Mouse (Mus musculus) midbrain, postnatal 0 days (tissue): ENCODE measurements at regions not wholly inside any gene's neighbourhood (a gene's known extent, or its start where the extent isn't known, plus 50 kb on each side); places are given as distances from the start of the nearest gene placed in this dataset.

Experiments used
- ATAC-seq: fragments of 200-750 bp; cut with Nextera tagmentation; 2 replicates; pipeline ENCODE4 v1.8.0; 2017; ENCODE audit warnings: moderate number of reproducible peaks, mild to moderate bottlenecking, moderate TSS enrichment, moderate library complexity; ENCODE audit not compliant: low FRiP score
- DNase-seq: peaks from one replicate; pipeline ENCODE4 v3.0.0-alpha.2; 2015; ENCODE audit warnings: low spot score
- H3K27ac ChIP-seq: fragments of 300-500 bp; sonication (generic); 2 replicates; pipeline ENCODE4 v1.5.1; 2014; ENCODE audit warnings: low read depth, mild to moderate bottlenecking, low read length, mixed read lengths
- H3K27me3 ChIP-seq: fragments of 300-500 bp; sonication (generic); 2 replicates; pipeline ENCODE4 v1.6.1; 2014; ENCODE audit warnings: low read length, control low read depth, mixed read lengths; ENCODE audit not compliant: insufficient read depth
- H3K36me3 ChIP-seq: fragments of 300-500 bp; sonication (generic); 2 replicates; pipeline ENCODE4 v1.6.1; 2014; ENCODE audit warnings: low read length, control low read depth, mixed read lengths; ENCODE audit not compliant: insufficient read depth
- H3K4me1 ChIP-seq: fragments of 300-500 bp; sonication (generic); 2 replicates; pipeline ENCODE4 v1.6.1; 2014; ENCODE audit warnings: mild to moderate bottlenecking, control low read depth, antibody characterized with exemption, low read length, mixed read lengths; ENCODE audit not compliant: insufficient read depth
- H3K4me2 ChIP-seq: fragments of 300-500 bp; sonication (generic); 2 replicates; pipeline ENCODE4 v1.6.1; 2014; ENCODE audit warnings: low read depth, mild to moderate bottlenecking, low read length, mixed read lengths; ENCODE audit not compliant: poor library complexity, severe bottlenecking
- H3K4me3 ChIP-seq: fragments of 300-500 bp; sonication (generic); 2 replicates; pipeline ENCODE4 v1.5.1; 2014; ENCODE audit warnings: low read depth, mild to moderate bottlenecking, low read length, moderate library complexity
- H3K9ac ChIP-seq: fragments of 300-500 bp; sonication (generic); replicated peaks from 2 replicates; pipeline ENCODE4 v1.6.1; 2014; ENCODE audit warnings: mild to moderate bottlenecking, low read length, moderate library complexity, mixed read lengths; ENCODE audit not compliant: poor library complexity, severe bottlenecking
- H3K9me3 ChIP-seq: fragments of 300-500 bp; sonication (generic); 2 replicates; pipeline ENCODE4 v1.6.1; 2016; ENCODE audit warnings: low read length, control low read depth
- CTCF ChIP-seq: IDR thresholded peaks from 2 replicates; pipeline ENCODE4 v1.5.1; 2016; ENCODE audit warnings: antibody characterized with exemption, mild to moderate bottlenecking
- WGBS: fragments of 180-500 bp; shearing (Covaris S2); extraction: QIAGEN DNeasy Blood & Tissue Kit; methylation state at CpG from one replicate; pipeline ENCODE4 v1.1.7; 2014; 5-methylcytosine and 5-hydroxymethylcytosine counted together

- Histone ChIP-seq H3K27me3 (no peaks in the 10 kb centered on the region), H3K27ac (no peak overlapping the region), H3K9ac (no peak overlapping the region), H3K4me3 (no peak overlapping the region), H3K36me3 (no peaks in the 10 kb centered on the region), H3K9me3 (no peaks in the 10 kb centered on the region), H3K4me1 (no peaks in the 10 kb centered on the region), H3K4me2 (no peak overlapping the region)
- ATAC-seq: no peak
- no peak for TF ChIP-seq CTCF
- DNase-seq: no peak
- WGBS: 75% methylated on average over 7 of the region's 7 CpGs
Measured at GRCm38 (mm10) chr12:70609116-70609871, 156.4 kb downstream of the Tmx1 start.

DNA sequence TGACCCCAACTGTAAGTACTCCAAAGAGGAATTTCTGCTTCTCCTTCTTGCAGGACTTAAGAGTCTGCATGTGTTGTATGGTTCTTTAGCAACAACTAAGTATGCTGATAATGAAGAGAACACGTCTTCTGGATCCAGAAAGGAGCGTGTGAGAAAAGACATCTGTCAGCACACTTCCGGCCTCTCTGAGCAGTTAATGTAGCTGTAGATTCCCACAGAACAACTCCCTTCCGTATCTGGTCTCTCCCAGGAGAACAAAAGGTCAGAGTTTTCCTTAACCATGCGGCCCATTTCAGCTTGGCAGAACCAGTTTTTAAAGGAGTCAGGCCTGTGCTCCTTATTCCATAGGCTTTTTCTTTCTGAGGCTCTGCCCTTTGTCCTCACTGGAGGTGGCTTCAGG, 159.0 kb downstream of the Tmx1 start:
- Histone ChIP-seq H3K36me3 (no peaks in the 10 kb centered on the region), H3K4me2 (no peak overlapping the region), H3K27ac (no peak overlapping the region), H3K4me1 (no peaks in the 10 kb centered on the region), H3K9ac (no peak overlapping the region), H3K27me3 (no peaks in the 10 kb centered on the region), H3K4me3 (no peak overlapping the region), H3K9me3 (no peaks in the 10 kb centered on the region)
- 88% methylated on average over 5 of the region's 5 CpGs for whole genome bisulfite sequencing
- DNase-seq (no peak), ATAC-seq (no peak)
- TF ChIP-seq CTCF: no peak

GRCm38 (mm10) chr12:70613244-70613643, 160.3 kb downstream of the Tmx1 start:
- no peaks in the 10 kb centered on the region for H3K9me3 ChIP-seq
- no peak for DNase-seq
- H3K36me3 ChIP-seq: no peaks in the 10 kb centered on the region
- H3K4me2 ChIP-seq: no peak overlapping the region
- no peak overlapping the region for H3K27ac ChIP-seq
- TF ChIP-seq CTCF: no peak
- no peaks in the 10 kb centered on the region for H3K27me3 ChIP-seq
- no peak for ATAC-seq
- no peaks in the 10 kb centered on the region for H3K4me1 ChIP-seq
- no peak overlapping the region for H3K4me3 ChIP-seq
- no peak overlapping the region for H3K9ac ChIP-seq
- 84% methylated on average over 5 of the region's 5 CpGs for WGBS

- ATAC-seq (no peak), DNase-seq (no peak)
- H3K9ac ChIP-seq: no peak overlapping the region
- no peaks in the 10 kb centered on the region for H3K27me3 ChIP-seq
- no peak for TF ChIP-seq CTCF
- no peaks in the 10 kb centered on the region for H3K4me1 ChIP-seq
- no peak overlapping the region for H3K27ac ChIP-seq
- WGBS: 82% methylated on average over 2 of the region's 2 CpGs
- H3K4me2 ChIP-seq: no peak overlapping the region
- no peaks in the 10 kb centered on the region for H3K36me3 ChIP-seq
- H3K9me3 ChIP-seq: no peaks in the 10 kb centered on the region
- no peak overlapping the region for H3K4me3 ChIP-seq
Measured at GRCm38 (mm10) chr12:70614101-70614500, 161.2 kb downstream of the Tmx1 start.

DNA sequence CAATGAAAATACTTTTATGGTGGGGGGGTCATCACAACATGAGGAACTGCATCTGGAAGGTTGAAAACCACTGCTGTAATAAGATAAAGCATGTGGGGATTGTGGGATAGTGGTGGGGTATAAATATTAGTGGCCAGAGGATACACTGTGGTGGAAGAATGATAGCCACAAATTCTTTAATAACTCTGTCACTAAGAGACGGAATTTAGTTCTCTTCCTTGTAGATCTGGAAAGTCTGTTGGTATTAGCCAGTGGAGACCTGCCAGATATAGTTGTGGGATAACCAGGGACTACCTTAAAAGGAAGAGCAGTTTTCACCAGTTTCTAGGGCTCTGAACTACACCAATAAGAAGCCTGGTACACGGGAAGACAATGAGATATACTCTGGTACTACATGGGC, 161.8 kb downstream of the Tmx1 start:
- no peaks in the 10 kb centered on the region for H3K27me3 ChIP-seq
- no peaks in the 10 kb centered on the region for H3K36me3 ChIP-seq
- no peak for DNase-seq
- no peak for ATAC-seq
- no peak for TF ChIP-seq CTCF
- no peak overlapping the region for H3K27ac ChIP-seq
- no peak overlapping the region for H3K4me3 ChIP-seq
- no peaks in the 10 kb centered on the region for H3K9me3 ChIP-seq
- H3K9ac ChIP-seq: no peak overlapping the region
- no peak overlapping the region for H3K4me2 ChIP-seq
- 93% methylated on average over 2 of the region's 2 CpGs for WGBS
- H3K4me1 ChIP-seq: no peaks in the 10 kb centered on the region

GRCm38 (mm10) chr12:70615123-70615522, 162.2 kb downstream of the Tmx1 start:
- no peaks in the 10 kb centered on the region for H3K9me3 ChIP-seq
- TF ChIP-seq CTCF: no peak
- DNase-seq (no peak), ATAC-seq (no peak)
- H3K4me3 ChIP-seq: no peak overlapping the region
- H3K36me3 ChIP-seq: no peaks in the 10 kb centered on the region
- H3K27me3 ChIP-seq: no peaks in the 10 kb centered on the region
- H3K27ac ChIP-seq: no peak overlapping the region
- H3K9ac ChIP-seq: no peak overlapping the region
- WGBS: 97% methylated on average over 9 of the region's 9 CpGs
- H3K4me2 ChIP-seq: no peak overlapping the region
- no peaks in the 10 kb centered on the region for H3K4me1 ChIP-seq
